Mouse (Mus musculus) liver, embryonic 15.5 days (tissue): Measurements from ENCODE around the gene Nup188. TPM values are rescaled to one million over a fixed set of nuclear protein-coding genes. Genes with fewer than 3 reads are reported as not detected.

Experiments
- ATAC-seq: fragments of 200-750 bp; cut with Nextera tagmentation; 2 replicates; pipeline ENCODE4 v1.8.0; 2017; ENCODE audit warnings: moderate number of reproducible peaks, mild to moderate bottlenecking, moderate library complexity; ENCODE audit not compliant: insufficient read depth
- H3K27ac ChIP-seq: fragments of 300-500 bp; sonication (generic); replicated peaks from 2 replicates; pipeline ENCODE4 v1.5.1; 2015; ENCODE audit warnings: mild to moderate bottlenecking, inconsistent platforms
- H3K27me3 ChIP-seq: fragments of 300-500 bp; sonication (generic); 2 replicates; pipeline ENCODE4 v1.6.1; 2015; ENCODE audit warnings: mild to moderate bottlenecking, inconsistent platforms
- H3K36me3 ChIP-seq: fragments of 300-500 bp; sonication (generic); replicated peaks from 2 replicates; pipeline ENCODE4 v1.6.1; 2015; ENCODE audit warnings: moderate library complexity, mild to moderate bottlenecking, inconsistent platforms
- H3K4me1 ChIP-seq: fragments of 300-500 bp; sonication (generic); replicated peaks from 2 replicates; pipeline ENCODE4 v1.6.1; 2015; ENCODE audit warnings: inconsistent platforms
- H3K4me2 ChIP-seq: fragments of 300-500 bp; sonication (generic); 2 replicates; pipeline ENCODE4 v1.6.1; 2015; ENCODE audit warnings: moderate library complexity, mild to moderate bottlenecking, inconsistent platforms
- H3K4me3 ChIP-seq: fragments of 300-500 bp; sonication (generic); replicated peaks from 2 replicates; pipeline ENCODE4 v1.5.1; 2015; ENCODE audit warnings: mild to moderate bottlenecking, inconsistent platforms
- H3K9ac ChIP-seq: fragments of 300-500 bp; sonication (generic); 2 replicates; pipeline ENCODE4 v1.6.1; 2015; ENCODE audit warnings: moderate library complexity, mild to moderate bottlenecking, inconsistent platforms
- H3K9me3 ChIP-seq: fragments of 300-500 bp; sonication (generic); replicated peaks from 2 replicates; pipeline ENCODE4 v1.6.1; 2016; ENCODE audit warnings: inconsistent platforms
- WGBS: fragments of 180-500 bp; shearing (Covaris S2); methylation state at CpG from one replicate; pipeline ENCODE4 v1.1.7; 2015; ENCODE audit warnings: mixed read lengths; ENCODE audit not compliant: insufficient replicate concordance; 5-methylcytosine and 5-hydroxymethylcytosine counted together
- polyA plus RNA-seq: library from polyadenylated mRNA; unstranded; fragments of >200 nt; fragmentation: Nextera tagmentation; extraction: Ambion mirVana; gene quantifications from 2 replicates; pipeline ENCODE4 v1.2.1, GENCODE M21; 2015

The Nup188 gene
- polyA plus RNA-seq = 13.6 and 14.0 TPM in 2 replicates

DNA sequence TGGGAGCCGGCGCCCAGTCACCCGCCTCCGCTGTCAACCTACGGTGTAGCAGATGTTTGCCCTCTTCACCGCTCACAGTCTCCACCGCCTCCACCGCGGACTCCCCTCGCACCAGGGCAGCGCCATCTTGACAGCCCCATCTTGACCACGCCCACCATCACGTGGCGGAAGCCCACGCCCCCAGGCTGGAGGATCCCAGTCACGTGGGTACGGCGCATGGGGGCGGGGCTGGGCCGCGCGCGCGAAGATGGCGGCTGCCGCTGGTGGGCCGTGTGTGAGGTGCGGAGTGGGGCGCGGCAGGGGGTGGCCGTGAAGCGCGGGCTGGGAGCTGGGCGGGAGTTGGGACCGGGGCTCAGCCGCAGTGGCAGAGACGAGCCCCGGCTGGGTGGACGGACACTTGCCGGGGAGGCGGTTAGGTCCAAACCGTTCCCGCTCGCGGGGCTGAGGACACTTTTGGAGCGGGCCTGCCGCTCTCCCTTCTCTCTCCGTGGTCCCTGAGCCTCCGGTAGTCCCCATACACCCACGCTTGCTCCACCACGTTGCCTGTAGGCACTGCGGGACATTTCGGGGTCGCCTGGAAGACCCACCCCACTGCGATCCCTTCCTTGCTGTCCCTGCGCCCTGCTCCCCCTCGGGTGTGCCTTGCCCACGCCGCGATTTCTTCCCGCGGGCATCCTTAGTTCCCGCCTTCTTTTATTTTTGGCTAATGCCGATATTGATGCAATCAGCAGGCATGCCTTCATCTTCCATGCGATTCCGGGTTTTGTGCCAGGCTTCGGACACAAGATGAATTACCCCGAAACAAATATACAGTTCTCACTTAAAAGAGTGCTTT, at the start of gene Nup188, which contains the start of gene Dolk:
Gene Nup188 (plus strand): TSS at position 206 of the 835 bp plus-strand sequence.
Gene Dolk (minus strand): TSS at position 143 of the 835 bp plus-strand sequence.
- H3K9me3 ChIP-seq = no peaks in the 10 kb centered on the region
- under 1% methylated on average over 58 of the region's 68 CpGs for WGBS
- peak within 1 kb of the TSS; percentile 88 for H3K4me3 ChIP-seq
- peak within 1 kb of the TSS; percentile 82 for H3K9ac ChIP-seq
- peak; percentile 87 for ATAC-seq
- no peaks in the 10 kb centered on the region for H3K27me3 ChIP-seq
- H3K27ac ChIP-seq = peak within 1 kb of the TSS; percentile 71
- peaks cover 41% of the 10 kb centered on the region for H3K4me1 ChIP-seq
- H3K4me2 ChIP-seq = peak within 1 kb of the TSS; percentile 97
- H3K36me3 ChIP-seq = peaks cover 19% of the 10 kb centered on the region

DNA sequence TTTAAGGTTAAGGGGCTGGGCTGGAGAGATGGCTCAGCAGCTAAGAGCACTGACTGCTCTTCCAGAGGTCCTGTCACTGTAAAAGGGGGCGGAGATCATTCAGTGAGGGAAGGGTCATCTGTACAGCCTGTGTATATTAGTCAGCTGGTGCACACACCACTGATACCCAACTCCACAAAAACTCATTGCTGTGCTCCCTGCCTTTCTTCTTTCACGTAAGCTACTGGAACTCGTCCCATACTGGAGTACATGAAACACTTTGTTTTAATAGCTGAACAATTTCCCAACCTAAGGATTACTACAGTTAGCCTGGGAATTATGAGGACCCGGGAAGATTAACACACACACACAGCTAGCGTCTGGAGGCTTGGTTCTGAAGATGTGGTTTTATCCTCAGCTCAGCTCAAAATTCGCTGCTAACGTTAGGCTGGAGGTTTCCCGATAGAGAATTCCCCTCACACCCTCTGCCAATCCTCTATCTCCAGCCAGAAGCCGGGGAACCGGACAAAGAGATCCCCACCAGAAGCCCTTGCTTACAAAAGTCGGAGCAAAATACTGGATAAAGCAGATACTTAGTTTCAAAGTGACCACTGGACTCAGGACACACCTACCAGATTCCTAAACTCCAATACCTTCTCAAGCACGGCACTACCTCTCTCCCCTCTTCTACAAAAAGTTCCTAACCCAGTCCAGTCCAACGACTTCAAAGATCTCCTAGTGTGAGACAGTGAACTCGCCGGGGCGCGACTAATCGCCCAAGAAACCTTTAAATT, 49.6 kb upstream of the Nup188 start:
- H3K4me2 ChIP-seq = peak overlapping the region; percentile 77
- H3K36me3 ChIP-seq = peaks cover 15% of the 10 kb centered on the region
- H3K9me3 ChIP-seq = no peaks in the 10 kb centered on the region
- H3K27me3 ChIP-seq = no peaks in the 10 kb centered on the region
- H3K27ac ChIP-seq = peak overlapping the region; percentile 92
- H3K9ac ChIP-seq = peak overlapping the region; percentile 90
- WGBS = 4% methylated on average over 18 of the region's 18 CpGs
- H3K4me1 ChIP-seq = peaks cover 45% of the 10 kb centered on the region
- peak overlapping the region; percentile 91 for H3K4me3 ChIP-seq
- no peak for ATAC-seq

GRCm38 (mm10) chr2:30237199-30237880, 48.9 kb upstream of the Nup188 start, which contains the start of gene Lrrc8a:
TSS of gene Lrrc8a (plus strand) at chr2:30237715.
- H3K27me3 ChIP-seq = no peaks in the 10 kb centered on the region
- H3K27ac ChIP-seq = peak within 1 kb of the TSS; percentile 92
- no peaks in the 10 kb centered on the region for H3K9me3 ChIP-seq
- H3K9ac ChIP-seq = peak within 1 kb of the TSS; percentile 90
- peak; percentile 91 for ATAC-seq
- peak within 1 kb of the TSS; percentile 91 for H3K4me3 ChIP-seq
- peak within 1 kb of the TSS; percentile 77 for H3K4me2 ChIP-seq
- peaks cover 22% of the 10 kb centered on the region for H3K36me3 ChIP-seq
- under 1% methylated on average over 66 of the region's 67 CpGs for WGBS
- H3K4me1 ChIP-seq = peaks cover 52% of the 10 kb centered on the region

GRCm38 (mm10) chr2:30237881-30238280, 48.3 kb upstream of the Nup188 start:
- WGBS = under 1% methylated on average over 42 of the region's 42 CpGs
- ATAC-seq = peak; percentile 81
- H3K4me2 ChIP-seq = peak overlapping the region; percentile 77
- H3K27me3 ChIP-seq = no peaks in the 10 kb centered on the region
- peak overlapping the region; percentile 91 for H3K4me3 ChIP-seq
- H3K4me1 ChIP-seq = peaks cover 58% of the 10 kb centered on the region
- H3K27ac ChIP-seq = peak overlapping the region; percentile 92
- peak overlapping the region; percentile 90 for H3K9ac ChIP-seq
- no peaks in the 10 kb centered on the region for H3K9me3 ChIP-seq
- peaks cover 27% of the 10 kb centered on the region for H3K36me3 ChIP-seq

- H3K36me3 ChIP-seq = peaks cover 38% of the 10 kb centered on the region
- no peak for ATAC-seq
- peaks cover 65% of the 10 kb centered on the region for H3K4me1 ChIP-seq
- H3K27me3 ChIP-seq = no peaks in the 10 kb centered on the region
- peak overlapping the region; percentile 91 for H3K4me3 ChIP-seq
- peak overlapping the region; percentile 92 for H3K27ac ChIP-seq
- H3K9me3 ChIP-seq = no peaks in the 10 kb centered on the region
- H3K9ac ChIP-seq = peak overlapping the region; percentile 90
- H3K4me2 ChIP-seq = peak overlapping the region; percentile 77
- 63% methylated on average over 3 of the region's 3 CpGs for WGBS
These were observed 47.2 kb upstream of the Nup188 start for GRCm38 (mm10) chr2:30238906-30239465.

DNA sequence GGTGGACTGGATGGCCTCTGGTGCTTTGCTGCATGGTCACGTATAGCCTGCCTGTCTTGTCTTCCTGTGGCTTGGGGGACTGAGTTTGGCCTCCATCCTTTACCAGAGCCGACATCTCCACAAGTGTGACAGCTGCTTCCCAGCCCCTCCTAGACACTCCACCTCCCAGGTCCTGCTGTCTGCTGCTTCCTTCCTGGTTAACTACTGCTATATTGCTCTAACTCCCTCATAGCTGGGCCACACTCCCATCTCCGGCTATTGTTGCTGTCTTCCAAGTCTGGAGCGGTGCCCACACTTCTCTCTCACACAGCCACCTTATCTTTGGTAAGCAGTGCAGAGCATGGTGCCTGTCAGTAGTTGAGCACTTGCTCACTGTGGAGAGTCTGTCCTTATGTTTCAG, 46.4 kb upstream of the Nup188 start:
- peak overlapping the region; percentile 77 for H3K4me2 ChIP-seq
- H3K27ac ChIP-seq = peak overlapping the region; percentile 92
- WGBS = 27% methylated on average over 4 of the region's 4 CpGs
- H3K9me3 ChIP-seq = no peaks in the 10 kb centered on the region
- H3K27me3 ChIP-seq = no peaks in the 10 kb centered on the region
- peak overlapping the region; percentile 90; the same call in 1 of the 2 replicates for H3K9ac ChIP-seq
- peak; percentile 35 for ATAC-seq
- peaks cover 73% of the 10 kb centered on the region for H3K4me1 ChIP-seq
- H3K4me3 ChIP-seq = peak overlapping the region; percentile 91
- H3K36me3 ChIP-seq = peaks cover 46% of the 10 kb centered on the region

DNA sequence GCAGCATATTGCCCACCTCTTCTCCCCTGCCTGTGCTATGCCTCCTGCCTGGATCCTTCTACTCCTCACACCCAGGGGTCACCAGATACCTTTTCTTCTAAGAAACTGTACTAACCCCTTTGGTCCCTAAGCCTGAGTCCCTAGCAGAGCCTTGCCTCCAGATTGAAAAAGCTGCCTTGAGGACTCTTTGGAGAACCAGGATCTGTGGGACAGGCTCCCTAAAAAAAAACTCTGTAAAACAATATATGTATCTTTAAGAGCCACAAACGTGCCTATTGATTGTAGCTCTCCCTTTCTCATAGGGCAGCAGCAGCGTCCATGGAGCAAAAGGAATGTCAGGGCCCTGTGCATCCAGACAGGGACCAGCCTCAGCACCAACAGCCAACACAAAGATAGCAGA, 45.9 kb upstream of the Nup188 start, which contains the start of gene Gm28035:
Gene Gm28035 (plus strand): TSS at position 301 of the 400 bp plus-strand sequence.
- no peaks in the 10 kb centered on the region for H3K27me3 ChIP-seq
- peak within 1 kb of the TSS; percentile 90 for H3K9ac ChIP-seq
- H3K36me3 ChIP-seq = peaks cover 49% of the 10 kb centered on the region
- no peak for ATAC-seq
- H3K9me3 ChIP-seq = no peaks in the 10 kb centered on the region
- H3K27ac ChIP-seq = peak within 1 kb of the TSS; percentile 92
- peaks cover 78% of the 10 kb centered on the region for H3K4me1 ChIP-seq
- H3K4me3 ChIP-seq = peak within 1 kb of the TSS; percentile 91
- 64% methylated on average over 2 of the region's 2 CpGs for WGBS
- H3K4me2 ChIP-seq = peak within 1 kb of the TSS; percentile 77

- H3K4me2 ChIP-seq = no peak overlapping the region
- peaks cover 54% of the 10 kb centered on the region for H3K36me3 ChIP-seq
- WGBS = 58% methylated on average over 4 of the region's 4 CpGs
- no peak overlapping the region for H3K9ac ChIP-seq
- peak overlapping the region; percentile 67 for H3K27ac ChIP-seq
- no peaks in the 10 kb centered on the region for H3K9me3 ChIP-seq
- H3K4me3 ChIP-seq = no peak overlapping the region
- no peak for ATAC-seq
- no peaks in the 10 kb centered on the region for H3K27me3 ChIP-seq
- peaks cover 81% of the 10 kb centered on the region for H3K4me1 ChIP-seq
These were observed 43.7 kb upstream of the Nup188 start for GRCm38 (mm10) chr2:30242509-30242908.

DNA sequence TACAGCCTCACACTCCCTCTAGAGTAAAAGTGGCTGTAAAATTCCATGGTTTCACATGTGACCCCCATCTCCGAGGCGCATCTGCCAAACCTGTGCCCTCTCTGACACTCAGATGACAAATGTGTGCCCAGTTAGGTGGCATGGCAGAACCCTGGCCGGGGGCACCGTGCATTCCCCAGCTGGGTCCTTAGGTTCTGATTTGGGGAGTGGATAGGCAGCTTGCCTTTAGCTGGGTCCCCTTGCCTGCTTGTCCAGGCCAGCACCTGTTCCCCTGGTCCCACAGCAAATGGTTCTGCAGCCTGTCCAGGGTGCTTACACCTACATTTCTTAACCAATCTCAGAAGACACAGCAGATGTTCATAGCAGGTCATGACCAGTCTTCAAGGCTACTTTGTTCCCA, 42.8 kb upstream of the Nup188 start:
- Histone ChIP-seq H3K4me2 (no peak overlapping the region), H3K4me3 (no peak overlapping the region), H3K36me3 (peaks cover 62% of the 10 kb centered on the region), H3K4me1 (peaks cover 83% of the 10 kb centered on the region), H3K9ac (no peak overlapping the region), H3K27ac (no peak overlapping the region), H3K9me3 (no peaks in the 10 kb centered on the region), H3K27me3 (no peaks in the 10 kb centered on the region)
- WGBS = 85% methylated on average over 4 of the region's 4 CpGs
- no peak for ATAC-seq

GRCm38 (mm10) chr2:30244595-30245178, 41.5 kb upstream of the Nup188 start:
- no peak overlapping the region for H3K9ac ChIP-seq
- H3K27ac ChIP-seq = 0 out of 2 replicates have a peak overlapping the region, but pooled peaks have one; percentile 9
- ATAC-seq = peak; percentile 28; the same call in 1 of the 2 replicates
- no peak overlapping the region for H3K4me2 ChIP-seq
- no peak overlapping the region for H3K4me3 ChIP-seq
- H3K9me3 ChIP-seq = no peaks in the 10 kb centered on the region
- no peaks in the 10 kb centered on the region for H3K27me3 ChIP-seq
- peaks cover 75% of the 10 kb centered on the region for H3K36me3 ChIP-seq
- H3K4me1 ChIP-seq = peaks cover 70% of the 10 kb centered on the region
- 67% methylated on average over 7 of the region's 7 CpGs for WGBS
